Mouse (Mus musculus): ENCODE data around the gene Sema5a. TPM values are rescaled to one million over a fixed set of nuclear protein-coding genes. Genes with fewer than 3 reads are reported as not detected.

Gene Sema5a
- total and polyA plus RNA-seq, 3 experiments, result 0.17 to 0.27 (median 0.17) TPM

DNA sequence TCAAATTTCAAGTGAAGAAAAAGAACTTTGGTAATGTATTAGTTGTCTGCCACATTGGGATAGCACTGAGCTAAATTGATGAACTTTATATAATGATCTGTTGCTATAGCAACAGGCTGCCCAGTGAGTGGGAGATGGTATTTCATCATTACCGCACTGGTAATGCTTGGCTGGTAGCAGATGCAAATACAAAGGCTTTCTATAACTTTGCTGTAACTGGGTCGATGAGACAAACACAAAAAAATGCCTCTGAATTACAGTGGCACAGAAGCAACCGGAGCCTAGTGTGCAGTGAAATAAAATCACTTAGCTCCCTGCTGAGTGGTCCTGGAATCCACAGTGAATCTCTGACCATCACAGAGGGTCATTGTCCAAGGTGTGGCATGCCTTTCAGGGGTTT, 352.6 kb downstream of the Sema5a start:
- Histone ChIP-seq H3K4me3 (replicated peaks in 1 of 3; ENCODE audit: low read depth in 2 of 3, low read length in 2 of 3, poor library complexity in 1 of 3) (no peak overlapping the region), H3K36me3 (replicated peaks in 1 of 2; ENCODE audit: control insufficient read depth in 1 of 2, insufficient read depth in 1 of 2, low read length in 1 of 2) (no peaks in the 10 kb centered on the region), H3K4me2 (ENCODE audit: insufficient read depth, low read depth, poor library complexity, severe bottlenecking) (no peak overlapping the region), H3K9ac (ENCODE audit: insufficient read depth, low read depth) (no peak overlapping the region), H3K4me1 (ENCODE audit: control insufficient read depth in 1 of 2, insufficient read depth in 2 of 2) (no peaks in the 10 kb centered on the region), H3K9me3 (replicated peaks; ENCODE audit: low read length) (no peaks in the 10 kb centered on the region), H3K79me2 (replicated peaks; ENCODE audit: control insufficient read depth, extremely low read depth, insufficient read depth, poor library complexity, severe bottlenecking) (no peaks in the 10 kb centered on the region), H3K27me3 (replicated peaks) (no peaks in the 10 kb centered on the region), H3K27ac (ENCODE audit: insufficient read depth, low read depth) (no peak overlapping the region)
- dilution Hi-C loops (cut with MboI; ENCODE audit: extremely low pct_ligation_motif_present, extremely low pct_unique_long_range_greater_than_20kb, low sequenced_read_pairs) (no loop called here), in situ Hi-C loops (cut with MboI; ENCODE audit: low pct_ligation_motif_present, low pct_unique_long_range_greater_than_20kb, low sequenced_read_pairs) (no loop called here)
- no peak for DNase-seq (ENCODE audit: extremely low read depth)
- TF ChIP-seq MYC (IDR thresholded peaks at IDR 0.05; ENCODE audit: low read depth, low read length) (no peak), ZMIZ1 (IDR thresholded peaks at IDR 0.05; ENCODE audit: low read depth, low read length) (no peak), HCFC1 (IDR thresholded peaks at IDR 0.05; ENCODE audit: low read depth, low read length) (no peak), USF2 (conservative IDR thresholded peaks at IDR 0.05; ENCODE audit: low read depth, low read length) (no peak), JUN (IDR thresholded peaks at IDR 0.05; ENCODE audit: insufficient read depth, low read depth, low read length) (no peak), RCOR1 (conservative IDR thresholded peaks at IDR 0.05; ENCODE audit: low read depth, low read length) (no peak), CHD1 (IDR thresholded peaks at IDR 0.05; ENCODE audit: low read depth, low read length) (no peak), CTCF (conservative IDR thresholded peaks at IDR 0.05 in 1 of 2, IDR thresholded peaks at IDR 0.05 in 1 of 2; ENCODE audit: low read depth in 2 of 2, low read length in 2 of 2) (no peak), RAD21 (IDR thresholded peaks at IDR 0.05; ENCODE audit: low read depth, low read length) (no peak), UBTF (IDR thresholded peaks at IDR 0.05; ENCODE audit: low read depth, low read length) (no peak), JUND (conservative IDR thresholded peaks at IDR 0.05; ENCODE audit: low read depth, low read length) (no peak), BHLHE40 (IDR thresholded peaks at IDR 0.05; ENCODE audit: low read depth, low read length) (no peak), ZC3H11A (IDR thresholded peaks at IDR 0.05; ENCODE audit: low read depth, low read length) (no peak), TCF12 (IDR thresholded peaks at IDR 0.05; ENCODE audit: low read depth, low read length) (no peak), E2F4 (IDR thresholded peaks at IDR 0.05; ENCODE audit: insufficient replicate concordance, low read depth, low read length) (no peak), MEF2A (IDR thresholded peaks at IDR 0.05; ENCODE audit: borderline replicate concordance, low read depth, low read length) (no peak), KAT2A (IDR thresholded peaks at IDR 0.05; ENCODE audit: insufficient replicate concordance, low read length) (no peak), POLR2A (IDR thresholded peaks at IDR 0.05; ENCODE audit: low read depth, low read length) (no peak), EP300 (IDR thresholded peaks at IDR 0.05; ENCODE audit: low read length) (no peak), POLR2AphosphoS2 (IDR thresholded peaks at IDR 0.05; ENCODE audit: low read depth, low read length) (no peak)

DNA sequence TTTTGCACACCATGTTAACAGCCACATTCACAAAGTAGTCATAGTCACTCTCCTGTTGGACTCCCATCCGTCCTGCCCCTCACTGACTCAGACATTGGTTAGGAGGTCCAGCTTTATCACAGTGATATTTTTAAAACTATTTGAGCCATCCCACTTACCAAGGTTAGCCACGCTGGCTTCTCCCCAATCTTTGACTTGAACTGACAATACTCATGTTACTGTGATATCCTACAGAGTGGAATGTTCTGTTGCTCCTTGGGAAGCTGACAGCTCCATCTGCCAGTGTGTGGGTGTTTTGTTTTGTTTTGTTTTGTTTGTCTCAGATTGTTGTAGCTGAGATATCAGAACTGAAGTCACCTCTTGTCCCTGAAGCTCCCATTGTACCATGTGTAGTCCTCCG, 362.6 kb downstream of the Sema5a start:
- H3K36me3 ChIP-seq (replicated peaks in 1 of 2; ENCODE audit: control insufficient read depth in 1 of 2, insufficient read depth in 1 of 2, low read length in 1 of 2), result no peaks in the 10 kb centered on the region
- H3K27ac ChIP-seq (ENCODE audit: insufficient read depth, low read depth), result no peak overlapping the region
- no peaks in the 10 kb centered on the region for H3K9me3 ChIP-seq (replicated peaks; ENCODE audit: low read length)
- no peak for DNase-seq (ENCODE audit: extremely low read depth)
- H3K4me2 ChIP-seq (ENCODE audit: insufficient read depth, low read depth, poor library complexity, severe bottlenecking), result no peak overlapping the region
- no peaks in the 10 kb centered on the region for H3K27me3 ChIP-seq (replicated peaks)
- H3K4me1 ChIP-seq (ENCODE audit: control insufficient read depth in 1 of 2, insufficient read depth in 2 of 2), result peaks cover 0 to 11% of the 10 kb centered on the region in 2 experiments; a peak in 2 of 4 replicates
- H3K4me3 ChIP-seq (replicated peaks in 1 of 3; ENCODE audit: low read depth in 2 of 3, low read length in 2 of 3, poor library complexity in 1 of 3), result no peak overlapping the region
- no peak for TF ChIP-seq E2F4 (IDR thresholded peaks at IDR 0.05; ENCODE audit: insufficient replicate concordance, low read depth, low read length)
- no peak for TF ChIP-seq RAD21 (IDR thresholded peaks at IDR 0.05; ENCODE audit: low read depth, low read length)
- no peak for TF ChIP-seq ETS1 (conservative IDR thresholded peaks at IDR 0.05; ENCODE audit: low read depth, low read length)
- no peak for TF ChIP-seq HCFC1 (IDR thresholded peaks at IDR 0.05; ENCODE audit: low read depth, low read length)
- no peak for TF ChIP-seq JUND (conservative IDR thresholded peaks at IDR 0.05; ENCODE audit: low read depth, low read length)
- TF ChIP-seq PAX5 (IDR thresholded peaks at IDR 0.05; ENCODE audit: low read length), result no peak
- no peak for TF ChIP-seq IRF4 (IDR thresholded peaks at IDR 0.05; ENCODE audit: low read depth, low read length)
- TF ChIP-seq CHD1 (IDR thresholded peaks at IDR 0.05; ENCODE audit: low read depth, low read length), result no peak
- no peak for TF ChIP-seq ELF1 (IDR thresholded peaks at IDR 0.05; ENCODE audit: low read depth, low read length)
- TF ChIP-seq SIN3A (IDR thresholded peaks at IDR 0.05; ENCODE audit: low read length), result no peak
- no peak for TF ChIP-seq UBTF (IDR thresholded peaks at IDR 0.05; ENCODE audit: low read depth, low read length)
- TF ChIP-seq USF2 (conservative IDR thresholded peaks at IDR 0.05; ENCODE audit: low read depth, low read length), result no peak
- no peak for TF ChIP-seq TCF12 (IDR thresholded peaks at IDR 0.05; ENCODE audit: low read depth, low read length)
- no peak for TF ChIP-seq MXI1 (IDR thresholded peaks at IDR 0.05; ENCODE audit: low read depth, low read length)
- TF ChIP-seq MAFK (IDR thresholded peaks at IDR 0.05; ENCODE audit: insufficient replicate concordance, low read length), result no peak
- TF ChIP-seq ZKSCAN1 (IDR thresholded peaks at IDR 0.05; ENCODE audit: borderline replicate concordance, low read depth, low read length), result no peak
- no peak for TF ChIP-seq NELFE (IDR thresholded peaks at IDR 0.05; ENCODE audit: low read depth, low read length)
- in situ Hi-C loops (cut with MboI; ENCODE audit: low pct_ligation_motif_present, low pct_unique_long_range_greater_than_20kb, low sequenced_read_pairs), result no loop called here
- H3K79me2 ChIP-seq (replicated peaks; ENCODE audit: control insufficient read depth, extremely low read depth, insufficient read depth, poor library complexity, severe bottlenecking), result no peaks in the 10 kb centered on the region
- no peak overlapping the region for H3K9ac ChIP-seq (ENCODE audit: insufficient read depth, low read depth)
- dilution Hi-C loops (cut with MboI; ENCODE audit: extremely low pct_ligation_motif_present, extremely low pct_unique_long_range_greater_than_20kb, low sequenced_read_pairs), result no loop called here

Data from CH12.LX (cell line).